Comparison of ENCODE assay signal across 16 mouse cellular contexts in genomic region chr10:100617233-100617903, GRCm38 (mm10). TPM values are rescaled to one million over a fixed set of nuclear protein-coding genes. Genes with fewer than 3 reads are reported as not detected.
DNase-seq lines count a peak whose midpoint lies in the region; ATAC-seq and TF ChIP-seq lines count a peak whose summit lies in the region.
"Had no signal": no experiment of that assay in that cellular context is flagged by ENCODE, and none has a peak within 500 bp of the region (broad histone marks: within the 10 kb centered on the region; RNA-seq: fewer than 3 reads in every experiment).

No protein-coding gene starts in this region.

- TF ChIP-seq POLR2A in thymus, adult 2 months (IDR thresholded peaks at IDR 0.05; ENCODE audit: control insufficient read depth, extremely low read depth, insufficient read depth, low read length, poor library complexity) = no peak

- peak; percentile 99 for ATAC-seq in cerebellum, adult (ENCODE audit: insufficient number of reproducible peaks, low FRiP score, low TSS enrichment)
- ATAC-seq in hindbrain, embryonic 14.5 days (ENCODE audit: low FRiP score) = peak; percentile 46; the same call in 1 of the 2 replicates

- no peaks in the 10 kb centered on the region for H3K9me3 ChIP-seq in hindbrain, embryonic 14.5 days (ENCODE audit: control insufficient read depth, low read length)
- H3K9me3 ChIP-seq: embryonic facial prominence, embryonic 15.5 days; neural tube, embryonic 12.5 days had no signal

- no peak overlapping the region for H3K4me2 ChIP-seq in hindbrain, embryonic 14.5 days (replicated peaks)
- H3K4me2 ChIP-seq: embryonic facial prominence, embryonic 15.5 days; neural tube, embryonic 12.5 days had no signal

- H3K4me1 ChIP-seq in hindbrain, embryonic 14.5 days (replicated peaks; ENCODE audit: control insufficient read depth, insufficient read depth, low read length) = no peaks in the 10 kb centered on the region
- H3K4me1 ChIP-seq in thymus, adult 2 months (replicated peaks; ENCODE audit: control insufficient read depth, insufficient read depth, low read length) = no peaks in the 10 kb centered on the region
- H3K4me1 ChIP-seq: embryonic facial prominence, embryonic 15.5 days; neural tube, embryonic 12.5 days had no signal

- H3K27me3 ChIP-seq in hindbrain, embryonic 14.5 days (ENCODE audit: control insufficient read depth, insufficient read depth, low read length) = no peaks in the 10 kb centered on the region
- no peaks in the 10 kb centered on the region for H3K27me3 ChIP-seq in thymus, adult 2 months (ENCODE audit: control insufficient read depth, insufficient read depth, low read length)
- H3K27me3 ChIP-seq: embryonic facial prominence, embryonic 15.5 days; neural tube, embryonic 12.5 days had no signal

- no peak overlapping the region for H3K27ac ChIP-seq in hindbrain, embryonic 14.5 days
- H3K27ac ChIP-seq in thymus, adult 2 months (ENCODE audit: control insufficient read depth, insufficient read depth, low read length) = no peak overlapping the region
- H3K27ac ChIP-seq: embryonic facial prominence, embryonic 15.5 days; neural tube, embryonic 12.5 days had no signal

- no peak overlapping the region for H3K4me3 ChIP-seq in hindbrain, embryonic 14.5 days (replicated peaks; ENCODE audit: low read length)
- H3K4me3 ChIP-seq in thymus, adult 2 months (ENCODE audit: control insufficient read depth, insufficient read depth, low read length) = no peak overlapping the region
- H3K4me3 ChIP-seq: embryonic facial prominence, embryonic 15.5 days; neural tube, embryonic 12.5 days had no signal

- no peak for TF ChIP-seq CTCF in thymus, adult 2 months (IDR thresholded peaks at IDR 0.05; ENCODE audit: borderline replicate concordance, control insufficient read depth, extremely low read depth, insufficient read depth, low read length, poor library complexity)

- H3K36me3 ChIP-seq in hindbrain, embryonic 14.5 days (replicated peaks; ENCODE audit: control insufficient read depth, insufficient read depth) = no peaks in the 10 kb centered on the region
- H3K36me3 ChIP-seq in thymus, adult 2 months (ENCODE audit: control insufficient read depth, insufficient read depth, low read length) = no peaks in the 10 kb centered on the region
- H3K36me3 ChIP-seq: embryonic facial prominence, embryonic 15.5 days; neural tube, embryonic 12.5 days had no signal

- H3K9ac ChIP-seq in hindbrain, embryonic 14.5 days = no peak overlapping the region
- H3K9ac ChIP-seq: embryonic facial prominence, embryonic 15.5 days; neural tube, embryonic 12.5 days had no signal

- 62% methylated on average over 6 of the region's 6 CpGs for WGBS in hindbrain, embryonic 14.5 days
- 90% methylated on average over 6 of the region's 6 CpGs for WGBS in thymus, adult 2 months

- intact Hi-C loops in left cerebral cortex, postnatal 10 days (cut with DNase I) = loop anchor here (10.0 kb wide), 1 partner anchor 1827 kb away; no protein-coding TSS in a partner anchor

- DNase-seq in left cerebral cortex, postnatal 10 days (ENCODE audit: extremely low spot score in 1 of 2, low spot score in 2 of 2) = peak; percentile 6 to 21
- no peak for DNase-seq in left cerebral cortex, adult 11 months (ENCODE audit: low spot score)
- DNase-seq in cerebellum, postnatal 10 days = peak; percentile 76 to 82
- DNase-seq in hindbrain, embryonic 14.5 days (ENCODE audit: low spot score) = no peak
- DNase-seq in thymus, postnatal 0 days (ENCODE audit: low spot score) = no peak
- DNase-seq in adrenal gland, adult 18-20 months (ENCODE audit: low spot score in 2 of 2) = no peak
- no peak for DNase-seq in thymus, adult 2 months
- DNase-seq: heart, postnatal 4 days; kidney, adult 9 months; lung, adult 18-20 months had no signal

RNA-seq across cellular contexts. Expression of gene 1700017N19Rik, which starts 27.1 kb away (rescaled TPM):
- not detected for total RNA-seq in left cerebral cortex, postnatal 10 days (2021)
- polyA plus RNA-seq in hindbrain, embryonic 14.5 days (2014; fragmentation: Nextera tagmentation; extraction: Ambion mirVana) = 0.51 TPM in 1 of 2 replicates, not detected in the other
- not detected in 2 replicates for polyA plus RNA-seq in thymus, postnatal 0 days (2015; fragmentation: Nextera tagmentation; extraction: Ambion mirVana)
- not detected for total RNA-seq in adrenal gland, adult 18-20 months (2021)
- not detected in 2 replicates for polyA plus RNA-seq in thymus, adult 2 months (2012; rRNA removed)
- total RNA-seq: heart, postnatal 4 days; megakaryocyte progenitor cell, adult 5-6 weeks had no signal
- polyA plus RNA-seq: embryonic facial prominence, embryonic 15.5 days; limb, embryonic 11.5 days; neural tube, embryonic 12.5 days; urinary bladder, adult 2 months had no signal

RNA-seq across cellular contexts. Expression of gene 4930430F08Rik, which starts 27.1 kb away (rescaled TPM):
- total RNA-seq in left cerebral cortex, postnatal 10 days (2021) = 10 to 100 TPM; 22.2 to 25.2 TPM
- polyA plus RNA-seq in hindbrain, embryonic 14.5 days (2014; fragmentation: Nextera tagmentation; extraction: Ambion mirVana) = 15.4 and 17.2 TPM in 2 replicates
- 9.0 and 10.0 TPM in 2 replicates for polyA plus RNA-seq in thymus, postnatal 0 days (2015; fragmentation: Nextera tagmentation; extraction: Ambion mirVana)
- 10 to 100 TPM in 1 of 2 experiments, 1 to 10 TPM in 1; 9.8 to 12.0 TPM for total RNA-seq in adrenal gland, adult 18-20 months (2021)
- polyA plus RNA-seq in thymus, adult 2 months (2012; rRNA removed) = 8.0 and 10.0 TPM in 2 replicates

Comparison
In these comparisons a context has a peak if more than half of its experiments do, and no peak if none do; other contexts are left out.
1. DNase-seq: peak in left cerebral cortex, postnatal 10 days (2 of 2) and cerebellum, postnatal 10 days (2 of 2); none in left cerebral cortex, adult 11 months (single experiment), hindbrain, embryonic 14.5 days (single experiment), thymus, postnatal 0 days (single experiment), adrenal gland, adult 18-20 months (0 of 2) and thymus, adult 2 months (single experiment).